Mouse (Mus musculus): ENCODE measurements around the gene Enah.

The Enah gene

DNA sequence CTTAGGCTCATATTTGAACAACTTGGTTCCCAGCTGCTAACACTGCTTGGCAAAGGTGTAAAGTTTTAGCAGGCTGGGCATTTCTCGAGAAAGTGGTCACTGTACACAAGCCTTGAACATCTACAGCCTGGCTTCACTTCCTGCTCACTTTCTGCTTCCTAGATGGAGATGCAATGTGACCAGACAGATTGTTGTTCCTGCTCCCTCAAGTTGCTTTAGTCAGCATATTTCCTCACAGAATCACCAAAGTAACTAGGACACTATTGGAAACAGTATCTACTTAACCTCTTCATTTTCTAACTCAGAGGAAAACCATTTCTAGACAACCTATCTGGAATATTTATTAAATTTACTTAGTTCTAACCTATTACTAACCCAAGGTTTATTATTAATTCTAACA lies 61.4 kb downstream of the Enah start:
- in situ Hi-C loops (cut with MboI) = no loop called here

GRCm38 (mm10) chr1:181957736-181958135 lies 62.1 kb downstream of the Enah start:
- in situ Hi-C loops (cut with MboI) = no loop called here

- in situ Hi-C loops (cut with MboI) = no loop called here
Observed at GRCm38 (mm10) chr1:181953547-181953946, 66.2 kb downstream of the Enah start.

- in situ Hi-C loops (cut with MboI) = no loop called here
Observed at GRCm38 (mm10) chr1:181951266-181951665, 68.5 kb downstream of the Enah start.

DNA sequence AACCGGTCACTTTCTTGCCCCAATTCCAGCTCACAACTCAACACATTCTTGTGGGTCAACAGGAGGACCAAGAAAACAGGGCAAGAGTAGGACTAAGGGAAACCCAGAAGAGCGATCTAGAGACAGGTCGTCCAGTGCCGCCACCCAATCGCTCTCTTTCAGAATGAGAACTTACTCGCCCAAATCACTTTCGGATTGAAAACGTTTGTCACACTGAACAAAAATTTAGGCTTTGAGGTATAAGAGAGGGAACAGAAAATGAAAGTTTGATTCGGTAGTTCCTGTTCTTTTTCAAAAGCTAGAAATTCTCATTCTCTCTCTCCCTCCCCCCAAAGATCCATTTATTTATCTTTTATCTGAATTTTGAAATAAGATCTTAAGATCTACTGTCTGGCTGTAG lies 69.1 kb downstream of the Enah start:
- in situ Hi-C loops (cut with MboI) = no loop called here

GRCm38 (mm10) chr1:181948191-181948590 lies 71.6 kb downstream of the Enah start:
- in situ Hi-C loops (cut with MboI) = no loop called here

DNA sequence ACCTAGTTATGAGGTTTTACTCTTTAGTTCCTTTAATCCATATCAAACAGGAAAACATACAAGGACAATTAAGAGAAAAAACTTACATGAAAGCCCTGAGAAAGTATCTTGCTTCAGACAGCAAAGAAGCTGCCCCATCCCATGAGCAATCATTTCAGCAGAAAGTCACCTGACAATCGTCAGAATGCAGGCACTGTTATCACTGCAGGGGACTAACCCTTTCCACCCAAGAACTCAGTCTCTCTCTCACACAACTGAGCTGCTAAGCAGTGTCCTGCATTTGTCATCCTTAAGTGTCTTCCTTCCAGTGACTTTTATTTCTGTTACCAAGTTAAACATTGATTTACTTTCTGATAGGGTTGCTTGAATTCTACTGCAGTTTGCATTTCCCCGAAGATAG lies 82.7 kb downstream of the Enah start:
- in situ Hi-C loops (cut with MboI) = no loop called here

GRCm38 (mm10) chr1:181928388-181928787 lies 91.4 kb downstream of the Enah start:
- in situ Hi-C loops (cut with MboI) = no loop called here

- in situ Hi-C loops (cut with MboI) = no loop called here
Observed at GRCm38 (mm10) chr1:181923384-181923783, 96.4 kb downstream of the Enah start.

DNA sequence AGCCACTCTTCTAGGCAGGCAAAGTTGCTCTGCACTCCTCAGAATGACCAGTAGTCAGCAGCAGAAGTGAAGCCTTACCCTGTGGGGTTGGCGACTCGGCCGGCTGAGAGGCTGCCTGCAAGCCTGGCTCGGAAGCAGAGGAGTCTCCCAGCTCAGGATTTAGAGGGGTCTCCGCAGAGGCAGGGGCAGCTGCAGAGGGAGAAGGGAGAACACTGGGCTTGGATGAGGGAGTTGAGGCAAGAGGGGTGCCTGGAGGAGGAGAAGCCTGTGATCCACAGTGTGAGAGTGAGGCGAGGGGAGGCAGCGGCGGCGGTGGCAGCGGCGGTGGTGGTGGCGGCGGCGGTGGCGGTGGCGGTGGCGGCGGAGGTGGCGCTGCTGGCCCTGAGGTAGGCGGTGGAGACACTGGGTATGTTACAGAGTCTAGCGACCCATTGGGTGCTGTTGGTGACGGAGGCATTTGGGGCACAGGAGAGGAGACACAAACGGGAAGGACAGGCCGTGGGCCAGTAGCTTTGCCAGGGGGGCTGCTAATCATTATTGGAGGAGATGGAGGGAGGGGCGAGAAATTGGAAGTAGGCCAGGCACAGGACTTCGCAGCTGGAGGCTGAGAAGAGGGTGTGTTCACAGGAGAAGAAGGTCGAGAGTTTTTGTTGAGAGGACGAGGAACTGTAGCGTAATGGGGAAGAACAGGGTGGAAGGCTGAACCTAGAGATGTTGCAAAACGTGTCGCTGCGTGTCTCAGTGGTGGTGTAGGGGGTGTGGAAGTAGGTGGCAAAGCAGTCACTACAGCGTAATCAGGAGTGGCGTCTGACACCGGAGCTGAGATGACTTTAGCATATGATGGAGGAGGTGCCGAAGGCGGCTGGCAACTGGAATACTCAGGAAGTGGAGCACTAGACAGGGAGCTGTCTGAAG lies 98.0 kb downstream of the Enah start:
- in situ Hi-C loops (cut with MboI) = no loop called here

GRCm38 (mm10) chr1:181911841-181912240 lies 107.9 kb downstream of the Enah start:
- in situ Hi-C loops (cut with MboI) = no loop called here

GRCm38 (mm10) chr1:181901706-181902373 lies 118.0 kb downstream of the Enah start:
- in situ Hi-C loops (cut with MboI) = no loop called here

DNA sequence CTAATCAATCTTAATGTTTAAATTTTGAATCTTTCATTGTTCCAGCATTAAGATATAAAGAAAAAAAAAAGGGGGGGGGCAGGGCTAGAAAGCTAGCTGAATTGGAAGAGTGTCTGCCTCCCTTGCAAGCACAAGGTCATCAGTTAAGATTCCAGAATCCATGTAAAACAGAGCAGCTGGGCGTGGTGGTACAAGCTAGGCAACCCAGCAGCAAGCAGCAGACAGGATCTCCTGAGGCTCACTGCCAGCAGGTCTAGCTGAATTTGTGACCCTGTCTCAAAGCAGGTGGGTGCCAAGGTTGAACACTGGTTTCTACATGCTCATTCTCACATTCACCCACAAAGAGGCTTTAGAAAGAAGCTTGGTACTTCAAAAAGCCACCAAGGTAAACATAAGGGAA lies 118.9 kb downstream of the Enah start:
- in situ Hi-C loops (cut with MboI) = no loop called here

- in situ Hi-C loops (cut with MboI) = no loop called here
Observed at GRCm38 (mm10) chr1:181898961-181899360, 120.8 kb downstream of the Enah start.

- in situ Hi-C loops (cut with MboI) = no loop called here
Observed at GRCm38 (mm10) chr1:181896991-181897390, 122.8 kb downstream of the Enah start.

GRCm38 (mm10) chr1:181893721-181894120 lies 126.1 kb downstream of the Enah start:
- in situ Hi-C loops (cut with MboI) = no loop called here

- in situ Hi-C loops (cut with MboI) = loop anchor here (5.0 to 10.0 kb wide), 2 partner anchors 155 to 228 kb away; no protein-coding TSS in a partner anchor
Observed at GRCm38 (mm10) chr1:181889670-181890069, 130.1 kb downstream of the Enah start.

DNA sequence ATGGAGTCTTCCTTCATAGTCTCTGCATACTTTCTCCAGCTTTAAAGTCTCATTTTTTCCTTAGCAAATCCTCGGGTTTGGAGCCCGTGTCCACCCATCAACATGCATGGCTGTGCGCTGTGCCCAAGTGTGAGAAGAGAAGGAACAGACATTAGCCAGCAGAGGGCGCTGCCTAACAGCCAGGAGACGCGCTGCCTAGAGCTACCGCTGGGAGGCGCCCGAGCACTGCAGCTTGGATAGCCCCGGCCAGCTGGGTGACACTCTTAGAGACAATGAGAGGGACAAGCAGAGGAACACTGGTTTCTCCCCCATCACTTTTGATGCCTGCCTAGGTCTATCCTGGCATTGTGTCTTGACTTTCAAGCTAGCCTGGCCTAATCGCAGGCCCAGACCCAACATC lies 131.0 kb downstream of the Enah start:
- in situ Hi-C loops (cut with MboI) = loop anchor here (5.0 to 10.0 kb wide), 2 partner anchors 154 to 228 kb away; no protein-coding TSS in a partner anchor

DNA sequence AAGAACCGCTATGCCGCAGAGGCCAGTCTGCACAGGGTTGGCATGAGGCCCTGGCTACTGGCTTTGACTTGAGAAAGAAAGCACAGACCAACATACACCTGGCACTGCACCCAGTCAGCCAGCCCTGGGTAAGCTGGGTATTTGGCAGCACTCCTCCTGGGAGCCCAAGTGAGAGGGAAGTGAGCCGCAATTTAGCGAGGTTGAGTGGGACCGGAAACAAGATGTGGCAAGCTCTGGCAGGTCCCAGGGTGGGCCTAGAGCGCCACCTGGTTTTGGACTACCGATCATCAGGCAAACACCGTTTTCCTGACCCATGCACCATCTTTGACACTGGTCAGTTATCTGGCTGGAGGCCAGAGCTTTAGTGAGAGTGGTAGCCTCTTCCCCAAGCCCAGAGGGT lies 138.3 kb downstream of the Enah start:
- in situ Hi-C loops (cut with MboI) = loop anchor here (5.0 to 10.0 kb wide), 2 partner anchors 39 to 147 kb away; partner anchors contain the start of gene Lbr

GRCm38 (mm10) chr1:181880752-181881325 lies 139.0 kb downstream of the Enah start:
- in situ Hi-C loops (cut with MboI) = loop anchor here (5.0 to 10.0 kb wide), 2 partner anchors 39 to 146 kb away; partner anchors contain the start of gene Lbr

DNA sequence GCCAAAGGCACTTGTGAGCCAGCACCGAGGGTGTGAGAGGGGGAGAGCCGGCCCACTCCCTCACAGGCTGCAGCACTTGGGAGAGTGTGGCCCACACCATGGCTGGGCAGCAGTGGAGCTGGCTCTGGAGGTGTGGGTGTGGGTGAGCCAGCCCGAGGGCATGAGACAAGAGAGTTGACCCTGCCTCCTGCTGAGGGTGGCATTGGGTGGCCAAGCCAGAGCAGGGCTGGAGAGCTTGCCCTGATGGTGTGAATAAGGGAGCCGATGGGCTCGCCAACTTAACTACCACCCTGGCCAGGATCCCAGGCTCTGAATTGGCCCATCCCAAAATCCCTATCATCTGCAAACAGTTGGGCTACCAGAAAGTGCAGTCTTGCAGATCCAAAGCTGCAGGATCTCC lies 141.4 kb downstream of the Enah start:
- in situ Hi-C loops (cut with MboI) = no loop called here

DNA sequence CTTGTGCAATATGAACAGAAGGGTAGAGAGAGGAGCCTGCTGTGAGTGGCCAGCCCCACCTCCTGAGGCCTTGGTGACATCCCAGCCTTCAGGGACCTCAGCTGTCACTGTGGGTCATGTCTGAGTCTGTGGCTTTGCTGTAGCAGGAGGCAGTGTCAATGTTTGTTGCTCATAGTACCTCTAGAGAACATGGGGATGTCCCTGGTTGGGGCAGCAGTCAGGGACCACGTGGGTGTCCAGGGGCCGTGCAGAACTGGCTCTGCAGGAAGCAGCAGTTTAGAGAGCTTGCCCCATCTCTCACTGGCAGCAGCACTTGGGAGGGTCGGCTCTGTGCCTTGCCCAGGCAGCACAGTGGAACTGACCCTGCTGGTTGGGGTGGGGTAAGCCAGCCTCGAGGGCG lies 142.7 kb downstream of the Enah start:
- in situ Hi-C loops (cut with MboI) = no loop called here

- in situ Hi-C loops (cut with MboI) = no loop called here
Observed at GRCm38 (mm10) chr1:181876656-181877055, 143.1 kb downstream of the Enah start.

All from mature B cell (primary cell).